Mouse (Mus musculus): ENCODE results near the gene Slc6a19.

DNA sequence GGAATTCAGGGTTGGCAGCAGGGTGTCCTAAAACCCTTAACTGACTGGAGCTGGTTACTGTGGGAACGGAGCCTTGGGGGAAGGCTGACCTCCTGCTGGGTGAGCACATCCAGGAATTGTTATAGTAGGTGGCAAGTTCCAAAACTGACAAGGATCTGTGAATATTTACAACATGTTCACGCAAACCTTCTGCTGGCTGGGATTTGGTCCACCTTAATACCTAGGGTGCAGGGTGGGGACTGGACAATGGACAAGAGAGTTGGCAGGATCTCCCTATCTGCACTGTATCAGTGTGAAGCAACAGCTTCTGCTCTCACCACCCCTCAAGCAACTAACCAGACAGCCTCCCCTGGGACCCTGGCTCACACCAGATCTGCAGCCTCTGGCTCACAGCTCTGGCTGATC, 23.0 kb upstream of the Slc6a19 start:
- no peak for TF ChIP-seq POLR2A (IDR thresholded peaks at IDR 0.05; ENCODE audit: borderline replicate concordance, low read depth, low read length)
- no peak for TF ChIP-seq CTCF (IDR thresholded peaks at IDR 0.05; ENCODE audit: low read depth, low read length)

Measured in bone marrow macrophage, adult 2 months (primary cell).